Mouse (Mus musculus) myocyte (in vitro differentiated cells): ENCODE data around the gene Acnat1.
"Not testable (repeated sequence)": the region's sequence is repeated elsewhere in the genome, so short reads cannot be mapped to it uniquely, and the experiment has no call there.

Experiments
- CEBPB ChIP-seq: IDR thresholded peaks from 2 replicates; pipeline ENCODE4 v1.6.1; 2011; ENCODE audit warnings: mild to moderate bottlenecking, moderate library complexity; ENCODE audit not compliant: poor library complexity, insufficient read depth, severe bottlenecking
- E2F4 ChIP-seq: IDR thresholded peaks from one replicate; pipeline ENCODE4 v1.6.1; 2011; ENCODE audit warnings: mild to moderate bottlenecking, control low read depth, moderate library complexity; ENCODE audit not compliant: insufficient read depth
- MAX ChIP-seq: IDR thresholded peaks from one replicate; pipeline ENCODE4 v1.6.1; 2011; ENCODE audit warnings: low read depth, mild to moderate bottlenecking, control low read depth
- MYOD1 ChIP-seq, 3 experiments: IDR thresholded peaks; one replicate each; pipeline ENCODE4 v1.6.1; 2011; ENCODE audit warnings: control low read depth in 2 of 3, low read depth in 2 of 3, mild to moderate bottlenecking in 2 of 3, moderate library complexity in 1 of 3; ENCODE audit not compliant: insufficient read length in 2 of 3, control insufficient read depth in 1 of 3
- MYOG ChIP-seq, 3 experiments: IDR thresholded peaks; one replicate each; pipeline ENCODE4 v1.6.1; 2011; ENCODE audit warnings: control low read depth in 2 of 3, low read depth in 2 of 3, mild to moderate bottlenecking in 2 of 3; ENCODE audit not compliant: insufficient read length in 2 of 3, control insufficient read depth in 1 of 3, insufficient read depth in 1 of 3
- POLR2A ChIP-seq: IDR thresholded peaks from one replicate; pipeline ENCODE4 v1.6.1; 2011; ENCODE audit warnings: low read depth, mild to moderate bottlenecking, control low read depth, moderate library complexity; ENCODE audit not compliant: insufficient read length
- POLR2AphosphoS2 ChIP-seq: IDR thresholded peaks from one replicate; pipeline ENCODE4 v1.6.1; 2011; ENCODE audit warnings: low read depth, control low read depth; ENCODE audit not compliant: insufficient read length
- TCF12 ChIP-seq: IDR thresholded peaks from one replicate; pipeline ENCODE4 v1.6.1; 2011; ENCODE audit warnings: mild to moderate bottlenecking, control low read depth; ENCODE audit not compliant: poor library complexity, insufficient read depth, severe bottlenecking
- USF1 ChIP-seq: IDR thresholded peaks from one replicate; pipeline ENCODE4 v1.6.1; 2011; ENCODE audit warnings: low read depth, mild to moderate bottlenecking, control low read depth, moderate library complexity

DNA sequence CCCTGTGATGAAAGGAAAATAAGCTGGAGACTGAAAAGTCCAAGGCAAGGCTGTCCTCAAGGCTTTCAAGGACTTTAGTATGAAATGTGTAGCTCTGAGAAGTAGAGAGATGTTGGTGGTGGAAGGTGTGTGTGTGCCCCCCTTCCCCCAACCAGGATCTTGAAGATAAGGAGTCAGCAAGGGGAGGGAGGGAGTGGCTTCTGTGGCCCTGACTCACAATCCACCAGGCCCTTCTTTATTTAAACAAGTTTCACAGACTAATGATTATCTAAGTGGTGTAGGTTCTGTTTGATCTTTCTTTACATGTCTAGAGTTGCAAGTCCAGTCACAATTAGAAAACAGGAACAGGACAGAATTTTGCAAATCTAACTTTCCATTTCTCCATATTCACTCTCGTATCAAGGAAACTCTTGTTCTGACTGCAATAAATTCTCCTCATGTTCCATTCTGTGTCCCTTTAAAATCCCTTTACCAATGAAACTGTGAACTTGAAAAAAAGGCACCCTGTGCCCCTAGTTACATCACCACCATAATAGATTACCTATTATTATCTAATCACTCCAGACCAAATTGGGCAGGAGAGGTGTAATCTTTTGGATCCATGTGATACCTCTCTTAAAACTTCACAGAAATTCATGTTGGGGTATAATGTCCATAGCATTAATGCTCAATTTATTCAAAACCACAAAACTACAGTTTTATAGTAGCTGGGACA, 22.4 kb downstream of the Acnat1 start:
- not testable (repeated sequence) for TF ChIP-seq USF1; MAX; TCF12; CEBPB; POLR2A; MYOD1 (IDR thresholded peaks at IDR 0.05; ENCODE audit: control insufficient read depth in 1 of 3, insufficient read length in 2 of 3, low read depth in 2 of 3); MYOG (IDR thresholded peaks at IDR 0.05; ENCODE audit: control insufficient read depth in 1 of 3, insufficient read depth in 1 of 3, insufficient read length in 2 of 3, low read depth in 2 of 3); POLR2AphosphoS2; E2F4
